Mouse (Mus musculus) hindbrain, embryonic 16.5 days (tissue): ENCODE data around the gene Paqr7. TPM values are rescaled to one million over a fixed set of nuclear protein-coding genes. Genes with fewer than 3 reads are reported as not detected.
A peak's percentile ranks its signal among the peaks of the same experiment; 100 is the strongest.

Source experiments
- ATAC-seq: fragments of 200-750 bp; cut with Nextera tagmentation; 2 replicates; pipeline ENCODE4 v1.8.0; 2017; ENCODE audit warnings: moderate TSS enrichment, moderate library complexity
- H3K27ac ChIP-seq: fragments of 300-500 bp; sonication (generic); 2 replicates; pipeline ENCODE4 v1.5.1; 2014; ENCODE audit warnings: low read depth, mild to moderate bottlenecking, control low read depth, low read length, moderate library complexity
- H3K27me3 ChIP-seq: fragments of 300-500 bp; sonication (generic); replicated peaks from 2 replicates; pipeline ENCODE4 v1.6.1; 2014; ENCODE audit warnings: low read length; ENCODE audit not compliant: control insufficient read depth, insufficient read depth
- H3K36me3 ChIP-seq: fragments of 300-500 bp; sonication (generic); 2 replicates; pipeline ENCODE4 v1.6.1; 2014; ENCODE audit warnings: mild to moderate bottlenecking, low read length, moderate library complexity, mixed read lengths; ENCODE audit not compliant: control insufficient read depth, insufficient read depth
- H3K4me1 ChIP-seq: fragments of 300-500 bp; sonication (generic); 2 replicates; pipeline ENCODE4 v1.6.1; 2014; ENCODE audit warnings: low read depth, low read length; ENCODE audit not compliant: control insufficient read depth, insufficient read depth
- H3K4me2 ChIP-seq: fragments of 300-500 bp; sonication (generic); 2 replicates; pipeline ENCODE4 v1.6.1; 2014; ENCODE audit warnings: mild to moderate bottlenecking, low read length, control low read depth, moderate library complexity
- H3K4me3 ChIP-seq: fragments of 300-500 bp; sonication (generic); 2 replicates; pipeline ENCODE4 v1.5.1; 2014; ENCODE audit warnings: mild to moderate bottlenecking, low read length, control low read depth, moderate library complexity
- H3K9ac ChIP-seq: fragments of 300-500 bp; sonication (generic); 2 replicates; pipeline ENCODE4 v1.6.1; 2014; ENCODE audit warnings: low read depth, mild to moderate bottlenecking, control low read depth, low read length, moderate library complexity
- H3K9me3 ChIP-seq: fragments of 300-500 bp; sonication (generic); 2 replicates; pipeline ENCODE4 v1.6.1; 2014; ENCODE audit warnings: mild to moderate bottlenecking, low read length, moderate library complexity; ENCODE audit not compliant: control insufficient read depth
- WGBS: fragments of 180-500 bp; shearing (Covaris S2); extraction: QIAGEN DNeasy Blood & Tissue Kit; methylation state at CpG from one replicate; pipeline ENCODE4 v1.1.7; 2014; 5-methylcytosine and 5-hydroxymethylcytosine counted together
- polyA plus RNA-seq: library from polyadenylated mRNA; unstranded; fragments of >200 nt; fragmentation: Nextera tagmentation; extraction: Ambion mirVana; gene quantifications from 2 replicates; pipeline ENCODE4 v1.2.1, GENCODE M21; 2015

Gene Paqr7
- polyA plus RNA-seq, 1 experiment from 2014 or later, result 46.7 TPM

- H3K9me3 ChIP-seq, result no peaks in the 10 kb centered on the region
- H3K9ac ChIP-seq, result no peak overlapping the region
- no peaks in the 10 kb centered on the region for H3K27me3 ChIP-seq
- peaks cover 2% of the 10 kb centered on the region; the same call in 1 of the 2 replicates for H3K4me1 ChIP-seq
- no peak overlapping the region for H3K4me3 ChIP-seq
- H3K27ac ChIP-seq, result no peak overlapping the region
- H3K4me2 ChIP-seq, result no peak overlapping the region
- H3K36me3 ChIP-seq, result no peaks in the 10 kb centered on the region
- no peak for ATAC-seq
- 81% methylated on average over 5 of the region's 5 CpGs for WGBS
Observed at GRCm38 (mm10) chr4:134458856-134459255, 37.6 kb upstream of the Paqr7 start.

GRCm38 (mm10) chr4:134460277-134460676, 36.2 kb upstream of the Paqr7 start:
- no peak overlapping the region for H3K27ac ChIP-seq
- H3K4me1 ChIP-seq, result peaks cover 2% of the 10 kb centered on the region; the same call in 1 of the 2 replicates
- no peaks in the 10 kb centered on the region for H3K9me3 ChIP-seq
- H3K36me3 ChIP-seq, result no peaks in the 10 kb centered on the region
- H3K27me3 ChIP-seq, result no peaks in the 10 kb centered on the region
- H3K9ac ChIP-seq, result no peak overlapping the region
- no peak overlapping the region for H3K4me2 ChIP-seq
- WGBS, result 87% methylated on average over 10 of the region's 10 CpGs
- H3K4me3 ChIP-seq, result no peak overlapping the region
- no peak for ATAC-seq

- Histone ChIP-seq H3K4me2 (no peak overlapping the region), H3K27ac (no peak overlapping the region), H3K4me3 (no peak overlapping the region), H3K36me3 (no peaks in the 10 kb centered on the region), H3K27me3 (no peaks in the 10 kb centered on the region), H3K4me1 (peaks cover 12% of the 10 kb centered on the region), H3K9me3 (no peaks in the 10 kb centered on the region), H3K9ac (no peak overlapping the region)
- no peak for ATAC-seq
- 82% methylated on average over 5 of the region's 5 CpGs for WGBS
Observed at GRCm38 (mm10) chr4:134461252-134461651, 35.2 kb upstream of the Paqr7 start.

- Histone ChIP-seq H3K27me3 (no peaks in the 10 kb centered on the region), H3K4me2 (peak overlapping the region; percentile 37), H3K9ac (peak overlapping the region; percentile 54), H3K36me3 (no peaks in the 10 kb centered on the region; the same call in 1 of the 2 replicates), H3K27ac (peak overlapping the region; percentile 99), H3K4me3 (peak overlapping the region; percentile 9), H3K9me3 (no peaks in the 10 kb centered on the region), H3K4me1 (peaks cover 20% of the 10 kb centered on the region)
- WGBS, result 33% methylated on average over 12 of the region's 12 CpGs
- no peak for ATAC-seq
Observed at GRCm38 (mm10) chr4:134465789-134466188, 30.7 kb upstream of the Paqr7 start.

- peak overlapping the region; percentile 62 for H3K4me2 ChIP-seq
- H3K4me1 ChIP-seq, result peaks cover 28% of the 10 kb centered on the region
- no peak for ATAC-seq
- H3K27ac ChIP-seq, result peak overlapping the region; percentile 99
- H3K9me3 ChIP-seq, result no peaks in the 10 kb centered on the region
- no peaks in the 10 kb centered on the region for H3K27me3 ChIP-seq
- peak overlapping the region; percentile 97 for H3K9ac ChIP-seq
- peaks cover 7% of the 10 kb centered on the region for H3K36me3 ChIP-seq
- WGBS, result 36% methylated on average over 11 of the region's 11 CpGs
- H3K4me3 ChIP-seq, result peak overlapping the region; percentile 96
Observed at GRCm38 (mm10) chr4:134466381-134467262, 29.9 kb upstream of the Paqr7 start.

- peak overlapping the region; percentile 97 for H3K9ac ChIP-seq
- ATAC-seq, result peak; percentile 21
- H3K27me3 ChIP-seq, result no peaks in the 10 kb centered on the region
- H3K36me3 ChIP-seq, result peaks cover 14% of the 10 kb centered on the region
- peak overlapping the region; percentile 99 for H3K27ac ChIP-seq
- 0% methylated on average over 31 of the region's 31 CpGs for WGBS
- peak overlapping the region; percentile 96 for H3K4me3 ChIP-seq
- H3K9me3 ChIP-seq, result no peaks in the 10 kb centered on the region
- H3K4me1 ChIP-seq, result peaks cover 37% of the 10 kb centered on the region
- peak overlapping the region; percentile 62 for H3K4me2 ChIP-seq
Observed at GRCm38 (mm10) chr4:134467435-134468214, 28.9 kb upstream of the Paqr7 start.

GRCm38 (mm10) chr4:134468215-134468575, 28.3 kb upstream of the Paqr7 start, which contains the start of gene Stmn1:
Gene Stmn1 (plus strand): TSS chr4:134468320.
- peak within 1 kb of the TSS; percentile 99 for H3K27ac ChIP-seq
- peaks cover 17% of the 10 kb centered on the region for H3K36me3 ChIP-seq
- H3K27me3 ChIP-seq, result no peaks in the 10 kb centered on the region
- peaks cover 42% of the 10 kb centered on the region for H3K4me1 ChIP-seq
- peak within 1 kb of the TSS; percentile 74 for H3K4me2 ChIP-seq
- H3K9ac ChIP-seq, result peak within 1 kb of the TSS; percentile 97
- H3K9me3 ChIP-seq, result no peaks in the 10 kb centered on the region
- peak within 1 kb of the TSS; percentile 96 for H3K4me3 ChIP-seq
- peak; percentile 96 for ATAC-seq
- under 1% methylated on average over 31 of the region's 31 CpGs for WGBS

- H3K4me3 ChIP-seq, result peak overlapping the region; percentile 96
- H3K27ac ChIP-seq, result peak overlapping the region; percentile 99
- H3K9ac ChIP-seq, result peak overlapping the region; percentile 97
- peaks cover 18% of the 10 kb centered on the region for H3K36me3 ChIP-seq
- peaks cover 43% of the 10 kb centered on the region for H3K4me1 ChIP-seq
- H3K9me3 ChIP-seq, result no peaks in the 10 kb centered on the region
- peak overlapping the region; percentile 74 for H3K4me2 ChIP-seq
- peak; percentile 83 for ATAC-seq
- no peaks in the 10 kb centered on the region for H3K27me3 ChIP-seq
- WGBS, result under 1% methylated on average over 56 of the region's 68 CpGs
Observed at GRCm38 (mm10) chr4:134468578-134469266, 27.8 kb upstream of the Paqr7 start.
